Mouse (Mus musculus) heart, postnatal 0 days (tissue): Measurements from ENCODE around the gene Cpne8. TPM values are rescaled to one million over a fixed set of nuclear protein-coding genes. Genes with fewer than 3 reads are reported as not detected.
"Not testable (repeated sequence)": the region's sequence is repeated elsewhere in the genome, so short reads cannot be mapped to it uniquely, and the experiment has no call there.

Experiments used
- ATAC-seq: fragments of 200-750 bp; cut with Nextera tagmentation; 2 replicates; pipeline ENCODE4 v1.8.0; 2017; ENCODE audit warnings: low read depth, moderate number of reproducible peaks, moderate library complexity; ENCODE audit not compliant: insufficient read depth
- DNase-seq: peaks from one replicate; pipeline ENCODE4 v3.0.0-alpha.2; 2016; ENCODE audit warnings: low spot score
- H3K27ac ChIP-seq: fragments of 300-500 bp; sonication (generic); 2 replicates; pipeline ENCODE4 v1.5.1; 2014; ENCODE audit warnings: low read depth, mild to moderate bottlenecking
- H3K27me3 ChIP-seq: fragments of 300-500 bp; sonication (generic); 2 replicates; pipeline ENCODE4 v1.6.1; 2014; ENCODE audit warnings: low read length, mixed read lengths; ENCODE audit not compliant: control insufficient read depth, insufficient read depth
- H3K36me3 ChIP-seq: fragments of 300-500 bp; sonication (generic); replicated peaks from 2 replicates; pipeline ENCODE4 v1.6.1; 2014; ENCODE audit warnings: low read length, mixed read lengths; ENCODE audit not compliant: control insufficient read depth, insufficient read depth
- H3K4me1 ChIP-seq: fragments of 300-500 bp; sonication (generic); 2 replicates; pipeline ENCODE4 v1.6.1; 2014; ENCODE audit warnings: antibody characterized with exemption; ENCODE audit not compliant: control insufficient read depth, insufficient read depth
- H3K4me2 ChIP-seq: fragments of 300-500 bp; sonication (generic); 2 replicates; pipeline ENCODE4 v1.6.1; 2014; ENCODE audit warnings: low read depth, mild to moderate bottlenecking, low read length, moderate library complexity
- H3K4me3 ChIP-seq: fragments of 300-500 bp; sonication (generic); 2 replicates; pipeline ENCODE4 v1.5.1; 2014; ENCODE audit warnings: low read depth, low read length
- H3K9ac ChIP-seq: fragments of 300-500 bp; sonication (generic); replicated peaks from 2 replicates; pipeline ENCODE4 v1.6.1; 2014; ENCODE audit warnings: low read depth, low read length, mixed read lengths
- H3K9me3 ChIP-seq: fragments of 300-500 bp; sonication (generic); replicated peaks from 2 replicates; pipeline ENCODE4 v1.6.1; 2016; ENCODE audit warnings: low read length; ENCODE audit not compliant: control insufficient read depth
- CTCF ChIP-seq: IDR thresholded peaks from 2 replicates; pipeline ENCODE4 v1.5.1; 2016; ENCODE audit warnings: antibody characterized with exemption, control low read depth, low read depth
- EP300 ChIP-seq: IDR thresholded peaks from 2 replicates; pipeline ENCODE4 v1.6.1; 2016; ENCODE audit warnings: antibody characterized with exemption, low read depth
- WGBS: fragments of 180-500 bp; shearing (Covaris S2); extraction: QIAGEN DNeasy Blood & Tissue Kit; methylation state at CpG from one replicate; pipeline ENCODE4 v1.1.7; 2014; 5-methylcytosine and 5-hydroxymethylcytosine counted together
- polyA plus RNA-seq: library from polyadenylated mRNA; unstranded; fragments of >200 nt; fragmentation: Nextera tagmentation; extraction: Ambion mirVana; gene quantifications from 2 replicates; pipeline ENCODE4 v1.2.1, GENCODE M21; 2015
- total RNA-seq: library from RNA; depleted of rRNA; stranded (reverse); fragments of >200 nt; gene quantifications from 2 replicates; pipeline ENCODE4 v1.2.3, GENCODE M21; 2014; ENCODE audit warnings: low replicate concordance

The Cpne8 gene
- total and polyA plus RNA-seq, 2 experiments from 2014 or later, result 3.3 to 4.6 TPM

DNA sequence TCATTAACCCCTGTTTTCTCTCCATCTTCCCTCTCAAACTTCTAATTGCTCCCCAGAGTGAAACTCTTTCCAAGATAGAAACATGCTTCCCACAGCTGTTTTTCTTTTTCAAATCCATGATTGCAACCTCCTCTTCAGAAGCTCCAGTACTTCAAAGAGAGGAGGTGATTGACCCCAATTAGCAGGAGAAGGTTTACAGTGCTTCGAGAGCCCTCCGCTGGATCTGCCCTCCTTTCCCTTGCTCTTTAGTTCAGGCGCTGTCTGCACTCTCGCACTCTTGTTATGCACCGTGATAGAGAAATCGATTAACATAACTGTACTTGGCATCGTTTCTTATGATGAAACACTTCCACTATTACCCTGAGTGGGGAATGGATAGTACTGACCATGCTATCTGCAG, 143.5 kb downstream of the Cpne8 start:
- TF ChIP-seq CTCF, result no peak
- WGBS, result 30% methylated on average over 7 of the region's 7 CpGs
- no peaks in the 10 kb centered on the region for H3K9me3 ChIP-seq
- no peaks in the 10 kb centered on the region for H3K27me3 ChIP-seq
- 0 out of 2 replicates have a peak overlapping the region, but pooled peaks have one; percentile 24 for H3K4me2 ChIP-seq
- ATAC-seq, result no peak
- H3K4me1 ChIP-seq, result 0 out of 2 replicates have a peak, but pooled peaks cover 5% of the 10 kb centered on the region
- H3K4me3 ChIP-seq, result no peak overlapping the region
- no peaks in the 10 kb centered on the region for H3K36me3 ChIP-seq
- no peak overlapping the region for H3K27ac ChIP-seq
- DNase-seq, result no peak
- no peak overlapping the region for H3K9ac ChIP-seq

DNA sequence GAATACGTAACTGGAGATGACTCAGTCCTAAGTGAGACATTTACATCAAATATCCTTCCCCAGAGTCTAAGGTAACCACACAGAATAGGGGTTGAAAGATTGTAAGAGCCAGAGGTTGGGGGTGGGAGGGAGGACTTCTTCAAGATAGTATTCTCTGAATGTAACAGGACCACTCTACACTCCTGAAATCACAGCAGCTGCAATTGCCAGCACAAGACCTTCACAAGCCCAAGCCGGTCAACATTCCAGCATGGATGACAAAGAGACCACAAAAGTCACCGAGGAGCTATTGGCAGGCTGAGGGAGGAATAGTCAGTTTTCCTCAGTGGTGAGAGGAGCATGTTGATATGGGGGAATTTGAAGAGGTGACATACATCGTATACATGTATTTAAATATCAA, 166.5 kb downstream of the Cpne8 start:
- H3K27me3 ChIP-seq, result no peaks in the 10 kb centered on the region
- H3K4me1 ChIP-seq, result no peaks in the 10 kb centered on the region
- H3K9me3 ChIP-seq, result no peaks in the 10 kb centered on the region
- no peaks in the 10 kb centered on the region for H3K36me3 ChIP-seq
- H3K4me3 ChIP-seq, result no peak overlapping the region
- ATAC-seq (no peak), DNase-seq (no peak)
- no peak overlapping the region for H3K27ac ChIP-seq
- no peak overlapping the region for H3K9ac ChIP-seq
- 89% methylated on average over 4 of the region's 4 CpGs for WGBS
- H3K4me2 ChIP-seq, result no peak overlapping the region
- TF ChIP-seq CTCF, result no peak
- TF ChIP-seq EP300, result no peak

DNA sequence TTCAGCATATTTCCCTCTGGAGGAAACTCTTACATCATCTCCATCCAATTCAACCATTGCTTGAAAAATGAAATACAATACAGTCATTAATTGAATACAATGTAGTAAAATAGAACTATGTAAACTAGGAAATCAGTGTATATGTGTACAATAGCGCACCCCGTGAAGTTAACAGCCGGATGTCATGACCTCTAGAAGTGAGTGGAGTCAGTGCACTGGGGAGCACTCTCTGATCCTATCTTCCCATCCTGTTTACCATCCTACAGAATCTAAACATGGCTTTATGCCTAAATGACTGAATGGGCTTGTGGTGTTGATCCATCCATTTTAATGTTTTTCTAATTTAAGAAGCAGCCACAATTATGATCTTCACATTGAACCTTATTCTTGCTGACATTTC, 182.2 kb downstream of the Cpne8 start:
- H3K4me2 ChIP-seq, result no peak overlapping the region
- no peaks in the 10 kb centered on the region for H3K9me3 ChIP-seq
- no peaks in the 10 kb centered on the region for H3K27me3 ChIP-seq
- no peaks in the 10 kb centered on the region for H3K4me1 ChIP-seq
- no peak overlapping the region for H3K4me3 ChIP-seq
- no peak overlapping the region for H3K9ac ChIP-seq
- WGBS, result 90% methylated on average over 3 of the region's 3 CpGs
- H3K36me3 ChIP-seq, result no peaks in the 10 kb centered on the region
- H3K27ac ChIP-seq, result no peak overlapping the region
- ATAC-seq, result no peak
- DNase-seq, result no peak
- TF ChIP-seq CTCF, result no peak
- no peak for TF ChIP-seq EP300

DNA sequence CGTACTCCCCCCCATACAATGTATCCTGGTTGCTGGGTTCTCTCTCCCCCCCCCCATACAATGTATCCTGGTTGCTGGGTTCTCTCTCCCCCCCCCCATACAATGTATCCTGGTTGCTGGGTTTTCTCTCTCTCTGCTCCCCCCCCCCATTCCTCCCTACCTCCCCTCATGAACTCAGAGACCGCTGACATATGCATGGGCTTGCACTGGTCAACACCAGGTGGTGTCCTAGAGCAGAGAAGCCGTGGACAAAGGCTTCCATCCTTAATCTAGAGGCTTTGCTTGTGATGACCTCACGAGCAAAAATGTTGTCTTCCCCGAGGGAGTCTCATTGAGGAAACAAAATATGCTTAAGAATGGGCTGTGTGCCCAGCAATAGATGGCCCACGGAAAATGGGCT, 187.7 kb downstream of the Cpne8 start:
- DNase-seq (no peak), ATAC-seq (no peak)
- TF ChIP-seq EP300, result no peak
- peak; percentile 36 for TF ChIP-seq CTCF
- H3K27me3 ChIP-seq, result no peaks in the 10 kb centered on the region
- no peak overlapping the region for H3K4me2 ChIP-seq
- 53% methylated on average over 6 of the region's 6 CpGs for WGBS
- no peak overlapping the region for H3K9ac ChIP-seq
- no peak overlapping the region for H3K4me3 ChIP-seq
- no peak overlapping the region for H3K27ac ChIP-seq
- no peaks in the 10 kb centered on the region for H3K4me1 ChIP-seq
- no peaks in the 10 kb centered on the region for H3K36me3 ChIP-seq
- no peaks in the 10 kb centered on the region for H3K9me3 ChIP-seq

DNA sequence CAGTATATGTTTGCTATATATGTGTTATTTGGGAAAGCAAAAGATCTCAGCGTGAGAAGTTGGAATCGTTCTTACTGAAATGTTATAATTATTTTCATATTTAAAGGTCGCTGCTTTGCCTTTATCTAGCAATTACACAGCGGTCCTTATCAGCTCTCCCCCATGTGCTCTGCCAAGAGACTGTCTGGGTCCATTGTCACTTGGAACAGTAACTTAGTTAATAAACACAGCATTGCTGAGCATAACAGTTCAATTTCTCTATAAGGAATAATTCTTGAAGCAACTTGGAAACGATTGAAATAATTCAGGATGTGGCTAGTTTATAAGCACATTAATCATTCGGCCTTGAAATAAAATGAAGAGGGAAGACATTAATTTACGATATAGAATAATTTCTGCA, 189.0 kb downstream of the Cpne8 start:
- Histone ChIP-seq H3K27ac (no peak overlapping the region), H3K4me2 (no peak overlapping the region), H3K9me3 (no peaks in the 10 kb centered on the region), H3K4me3 (no peak overlapping the region), H3K36me3 (no peaks in the 10 kb centered on the region), H3K9ac (no peak overlapping the region), H3K4me1 (no peaks in the 10 kb centered on the region), H3K27me3 (no peaks in the 10 kb centered on the region)
- DNase-seq (no peak), ATAC-seq (no peak)
- no peak for TF ChIP-seq CTCF
- 55% methylated on average over 7 of the region's 7 CpGs for WGBS

DNA sequence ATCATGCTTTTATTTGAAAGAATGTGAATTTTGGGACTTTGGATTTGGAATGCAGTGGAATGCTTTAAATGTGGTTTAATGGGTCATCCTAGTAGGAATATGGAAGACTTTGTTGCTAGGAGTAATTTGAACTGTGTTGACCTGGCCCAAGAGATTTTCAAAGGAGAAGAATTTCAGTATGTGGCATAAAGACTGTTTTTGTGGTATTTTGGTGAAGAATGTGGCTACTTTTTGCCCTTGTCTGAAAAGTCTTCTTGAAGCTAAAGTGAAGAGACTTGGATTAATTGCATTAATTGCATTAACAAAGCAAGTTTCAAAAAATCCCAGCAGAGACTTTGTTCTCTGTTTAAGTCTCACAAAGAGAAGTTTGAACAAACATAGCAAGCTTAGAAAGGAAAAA, 208.7 kb downstream of the Cpne8 start:
- H3K36me3 ChIP-seq, H3K9ac ChIP-seq, H3K9me3 ChIP-seq, H3K4me3 ChIP-seq, H3K4me1 ChIP-seq, H3K4me2 ChIP-seq, H3K27me3 ChIP-seq, ATAC-seq, DNase-seq, H3K27ac ChIP-seq: not testable (repeated sequence)
